Mouse (Mus musculus) heart, postnatal 0 days (tissue): Measurements from ENCODE around the gene Unc45b. TPM values are rescaled to one million over a fixed set of nuclear protein-coding genes. Genes with fewer than 3 reads are reported as not detected.

Source experiments
- ATAC-seq: fragments of 200-750 bp; cut with Nextera tagmentation; 2 replicates; pipeline ENCODE4 v1.8.0; 2017; ENCODE audit warnings: low read depth, moderate number of reproducible peaks, moderate library complexity; ENCODE audit not compliant: insufficient read depth
- DNase-seq: peaks from one replicate; pipeline ENCODE4 v3.0.0-alpha.2; 2016; ENCODE audit warnings: low spot score
- H3K27ac ChIP-seq: fragments of 300-500 bp; sonication (generic); 2 replicates; pipeline ENCODE4 v1.5.1; 2014; ENCODE audit warnings: low read depth, mild to moderate bottlenecking
- H3K27me3 ChIP-seq: fragments of 300-500 bp; sonication (generic); 2 replicates; pipeline ENCODE4 v1.6.1; 2014; ENCODE audit warnings: low read length, mixed read lengths; ENCODE audit not compliant: control insufficient read depth, insufficient read depth
- H3K36me3 ChIP-seq: fragments of 300-500 bp; sonication (generic); replicated peaks from 2 replicates; pipeline ENCODE4 v1.6.1; 2014; ENCODE audit warnings: low read length, mixed read lengths; ENCODE audit not compliant: control insufficient read depth, insufficient read depth
- H3K4me1 ChIP-seq: fragments of 300-500 bp; sonication (generic); 2 replicates; pipeline ENCODE4 v1.6.1; 2014; ENCODE audit warnings: antibody characterized with exemption; ENCODE audit not compliant: control insufficient read depth, insufficient read depth
- H3K4me2 ChIP-seq: fragments of 300-500 bp; sonication (generic); 2 replicates; pipeline ENCODE4 v1.6.1; 2014; ENCODE audit warnings: low read depth, mild to moderate bottlenecking, low read length, moderate library complexity
- H3K4me3 ChIP-seq: fragments of 300-500 bp; sonication (generic); 2 replicates; pipeline ENCODE4 v1.5.1; 2014; ENCODE audit warnings: low read depth, low read length
- H3K9ac ChIP-seq: fragments of 300-500 bp; sonication (generic); replicated peaks from 2 replicates; pipeline ENCODE4 v1.6.1; 2014; ENCODE audit warnings: low read depth, low read length, mixed read lengths
- H3K9me3 ChIP-seq: fragments of 300-500 bp; sonication (generic); replicated peaks from 2 replicates; pipeline ENCODE4 v1.6.1; 2016; ENCODE audit warnings: low read length; ENCODE audit not compliant: control insufficient read depth
- CTCF ChIP-seq: IDR thresholded peaks from 2 replicates; pipeline ENCODE4 v1.5.1; 2016; ENCODE audit warnings: antibody characterized with exemption, control low read depth, low read depth
- EP300 ChIP-seq: IDR thresholded peaks from 2 replicates; pipeline ENCODE4 v1.6.1; 2016; ENCODE audit warnings: antibody characterized with exemption, low read depth
- WGBS: fragments of 180-500 bp; shearing (Covaris S2); extraction: QIAGEN DNeasy Blood & Tissue Kit; methylation state at CpG from one replicate; pipeline ENCODE4 v1.1.7; 2014; 5-methylcytosine and 5-hydroxymethylcytosine counted together
- polyA plus RNA-seq: library from polyadenylated mRNA; unstranded; fragments of >200 nt; fragmentation: Nextera tagmentation; extraction: Ambion mirVana; gene quantifications from 2 replicates; pipeline ENCODE4 v1.2.1, GENCODE M21; 2015
- total RNA-seq: library from RNA; depleted of rRNA; stranded (reverse); fragments of >200 nt; gene quantifications from 2 replicates; pipeline ENCODE4 v1.2.3, GENCODE M21; 2014; ENCODE audit warnings: low replicate concordance

Unc45b gene
- total and polyA plus RNA-seq, 2 experiments from 2014 or later = 167 to 239 TPM

GRCm38 (mm10) chr11:82951865-82952611 lies 41.7 kb downstream of the Unc45b start:
- Histone ChIP-seq H3K4me3 (peak overlapping the region; percentile 52), H3K36me3 (no peaks in the 10 kb centered on the region), H3K9ac (peak overlapping the region; percentile 55), H3K27ac (peak overlapping the region; percentile 91), H3K4me2 (peak overlapping the region; percentile 76), H3K27me3 (peaks cover 13% of the 10 kb centered on the region; the same call in 1 of the 2 replicates), H3K9me3 (no peaks in the 10 kb centered on the region), H3K4me1 (peaks cover 15% of the 10 kb centered on the region)
- 6% methylated on average over 28 of the region's 28 CpGs for WGBS
- TF ChIP-seq EP300 (no peak), CTCF (no peak)
- peak; percentile 85 for DNase-seq
- peak; percentile 79 for ATAC-seq

GRCm38 (mm10) chr11:82952612-82953542 lies 42.5 kb downstream of the Unc45b start:
- Histone ChIP-seq H3K27me3 (peaks cover 13% of the 10 kb centered on the region; the same call in 1 of the 2 replicates), H3K9me3 (no peaks in the 10 kb centered on the region), H3K4me3 (peak overlapping the region; percentile 52), H3K36me3 (no peaks in the 10 kb centered on the region), H3K4me2 (peak overlapping the region; percentile 76), H3K4me1 (peaks cover 10% of the 10 kb centered on the region), H3K27ac (peak overlapping the region; percentile 91), H3K9ac (peak overlapping the region; percentile 55; the same call in 1 of the 2 replicates)
- TF ChIP-seq CTCF = no peak
- no peak for TF ChIP-seq EP300
- DNase-seq (peak; percentile 38), ATAC-seq (peak; percentile 28; the same call in 1 of the 2 replicates)
- 46% methylated on average over 9 of the region's 9 CpGs for WGBS

GRCm38 (mm10) chr11:82954631-82955030 lies 44.3 kb downstream of the Unc45b start:
- Histone ChIP-seq H3K27me3 (peaks cover 13% of the 10 kb centered on the region; the same call in 1 of the 2 replicates), H3K4me1 (peaks cover 10% of the 10 kb centered on the region), H3K9me3 (no peaks in the 10 kb centered on the region), H3K4me3 (0 out of 2 replicates have a peak overlapping the region, but pooled peaks have one; percentile 52), H3K36me3 (peaks cover 6% of the 10 kb centered on the region; the same call in 1 of the 2 replicates), H3K27ac (no peak overlapping the region), H3K4me2 (peak overlapping the region; percentile 76), H3K9ac (no peak overlapping the region)
- WGBS = 78% methylated on average over 6 of the region's 6 CpGs
- TF ChIP-seq CTCF (no peak), EP300 (no peak)
- no peak for ATAC-seq
- DNase-seq = no peak

- H3K9me3 ChIP-seq = no peaks in the 10 kb centered on the region
- peaks cover 22% of the 10 kb centered on the region for H3K36me3 ChIP-seq
- H3K4me1 ChIP-seq = peaks cover 2% of the 10 kb centered on the region; the same call in 1 of the 2 replicates
- peaks cover 5% of the 10 kb centered on the region; the same call in 1 of the 2 replicates for H3K27me3 ChIP-seq
- no peak for DNase-seq
- ATAC-seq = no peak
- H3K4me3 ChIP-seq = no peak overlapping the region
- no peak overlapping the region for H3K27ac ChIP-seq
- TF ChIP-seq EP300 = no peak
- TF ChIP-seq CTCF = no peak
- no peak overlapping the region for H3K9ac ChIP-seq
- no peak overlapping the region for H3K4me2 ChIP-seq
- WGBS = 58% methylated on average over 10 of the region's 10 CpGs
Measured at GRCm38 (mm10) chr11:82956925-82957324, 46.6 kb downstream of the Unc45b start.

- Histone ChIP-seq H3K27ac (no peak overlapping the region), H3K9ac (no peak overlapping the region), H3K27me3 (no peaks in the 10 kb centered on the region), H3K4me1 (no peaks in the 10 kb centered on the region), H3K4me2 (no peak overlapping the region), H3K9me3 (no peaks in the 10 kb centered on the region), H3K36me3 (peaks cover 33% of the 10 kb centered on the region), H3K4me3 (no peak overlapping the region)
- WGBS = 6% methylated on average over 4 of the region's 4 CpGs
- ATAC-seq (peak; percentile 55), DNase-seq (peak; percentile 71)
- TF ChIP-seq CTCF (peak; percentile 88), EP300 (no peak)
Measured at GRCm38 (mm10) chr11:82959613-82960012, 49.3 kb downstream of the Unc45b start.
